Mouse (Mus musculus): ENCODE data around the gene Ttll6.
A peak's percentile ranks its signal among the peaks of the same experiment; 100 is the strongest.
"Not testable (repeated sequence)": the region's sequence is repeated elsewhere in the genome, so short reads cannot be mapped to it uniquely, and the experiment has no call there.

Gene Ttll6

DNA sequence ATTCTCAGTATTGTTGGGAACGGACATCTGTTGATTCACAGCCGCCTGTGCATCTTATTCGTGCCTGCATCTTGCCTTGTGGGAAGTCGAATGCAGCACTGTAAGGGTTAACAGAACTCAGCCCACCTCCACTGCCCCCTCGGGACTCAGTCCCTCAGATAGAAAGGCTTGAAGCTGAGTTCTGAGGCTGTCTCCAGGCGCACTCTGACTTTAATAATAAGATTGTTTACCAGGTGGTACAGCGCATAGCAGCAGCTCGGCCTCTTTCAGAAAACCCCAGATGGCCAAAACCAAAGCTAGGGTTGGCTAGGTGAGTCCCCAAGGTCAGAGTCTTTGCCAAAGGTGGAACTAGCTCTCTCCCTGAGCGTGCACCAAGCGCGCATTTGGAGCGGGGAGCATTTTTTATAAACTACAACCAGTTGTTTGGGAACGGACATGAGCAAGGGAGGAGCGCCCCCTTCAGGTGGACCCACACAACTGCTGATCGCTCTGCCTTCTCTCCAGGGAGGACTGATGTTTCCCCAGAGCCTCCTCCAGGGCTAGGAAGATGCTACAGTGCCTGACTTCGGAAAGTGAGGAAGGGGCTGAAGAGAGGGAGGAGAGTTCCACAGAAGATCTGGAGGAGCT lies at the start of gene Ttll6:
Gene Ttll6 (plus strand): TSS at position 548 of the 627 bp plus-strand sequence.
- peak; percentile 50 to 71 for DNase-seq (ENCODE audit: low spot score in 2 of 2)

DNA sequence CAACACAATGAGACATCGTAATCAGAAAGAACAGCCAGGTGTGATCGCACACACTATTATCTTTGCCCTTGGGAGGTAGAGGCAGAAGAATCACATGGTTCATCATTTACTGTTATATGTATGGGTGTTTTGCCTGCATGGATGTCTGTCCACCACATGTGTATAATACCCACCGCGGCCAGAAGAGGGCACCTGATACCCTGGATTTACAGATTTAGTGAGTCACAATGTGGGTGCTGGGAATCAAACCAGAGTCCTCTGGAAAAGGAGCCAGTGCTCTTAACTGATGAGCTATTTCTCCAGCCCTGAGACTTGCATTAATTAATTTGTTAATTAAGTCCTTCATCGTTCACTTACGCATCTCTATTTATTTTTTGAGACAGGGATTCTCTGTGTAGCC lies 45.6 kb upstream of the Ttll6 start:
- DNase-seq (ENCODE audit: low spot score in 2 of 2), result no peak

DNA sequence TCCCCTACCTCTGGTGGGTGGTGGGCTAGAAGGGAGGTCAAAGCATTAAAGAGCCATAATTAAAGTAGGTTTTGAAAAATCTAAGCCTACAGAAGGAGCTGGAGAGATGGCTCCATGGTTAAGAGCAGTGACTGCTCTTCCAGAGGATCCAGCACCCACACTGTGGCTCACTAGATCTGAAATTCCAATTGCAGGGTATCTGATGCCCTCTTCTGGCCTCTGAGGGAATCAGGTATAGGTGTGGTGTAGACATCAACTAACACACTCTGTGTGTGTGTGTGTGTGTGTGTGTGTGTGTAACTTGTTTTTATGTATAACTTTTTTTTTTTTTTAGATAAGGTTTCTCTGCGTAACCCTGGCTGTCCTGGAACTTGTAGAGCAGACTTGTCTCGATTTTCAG lies 42.5 kb upstream of the Ttll6 start:
- no peak for DNase-seq (ENCODE audit: low spot score in 2 of 2)

DNA sequence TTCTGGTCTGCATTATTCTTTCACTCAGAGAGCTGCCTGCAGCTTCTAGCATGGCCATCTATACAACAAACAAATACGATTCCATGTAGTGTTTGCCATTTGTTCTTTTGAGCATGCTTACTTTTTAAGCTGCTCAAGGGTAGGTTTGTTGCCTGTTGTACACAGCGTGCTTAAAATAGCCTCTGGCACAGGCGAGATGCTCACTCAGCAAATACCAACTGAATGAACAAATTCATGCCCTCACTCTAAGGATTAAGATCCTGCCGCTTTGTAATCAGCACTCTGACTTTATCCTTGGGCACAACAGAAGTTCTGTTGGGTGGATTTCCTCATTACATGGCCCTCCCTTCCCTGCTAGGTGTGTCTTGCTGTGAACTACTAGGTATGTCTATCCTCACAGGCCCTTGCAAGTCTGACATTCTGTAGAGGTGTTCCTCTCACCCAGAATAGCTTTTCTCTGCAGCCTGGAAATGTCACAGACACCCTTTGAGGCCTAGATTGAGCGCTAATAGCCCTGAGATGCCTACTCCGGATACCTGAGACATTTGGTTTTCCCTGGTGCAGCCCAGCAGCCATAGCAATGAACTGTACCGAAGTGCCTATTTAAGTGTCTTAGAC lies 40.8 kb upstream of the Ttll6 start:
- DNase-seq (ENCODE audit: low spot score in 2 of 2), result no peak

DNA sequence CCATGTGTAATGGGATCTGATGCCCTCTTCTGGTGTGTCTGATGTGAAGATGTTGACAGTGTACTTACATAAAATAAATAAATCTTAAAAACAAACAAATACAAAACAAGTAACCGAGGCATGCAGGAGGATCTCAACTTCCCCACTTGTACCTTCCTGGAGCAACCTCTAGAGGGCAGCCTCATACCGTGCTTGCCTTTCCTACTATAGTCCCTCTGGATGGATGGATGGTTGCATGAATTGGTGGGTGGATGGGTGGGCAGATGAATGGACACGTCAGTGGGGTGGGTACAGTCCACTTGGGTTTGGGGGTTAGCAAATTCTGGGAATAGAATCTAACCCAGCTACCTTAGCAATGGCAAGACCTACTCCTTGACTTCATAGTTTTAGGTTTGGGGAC lies 40.2 kb upstream of the Ttll6 start:
- DNase-seq (ENCODE audit: low spot score in 2 of 2), result peak in 1 of 2 experiments; percentile 48

DNA sequence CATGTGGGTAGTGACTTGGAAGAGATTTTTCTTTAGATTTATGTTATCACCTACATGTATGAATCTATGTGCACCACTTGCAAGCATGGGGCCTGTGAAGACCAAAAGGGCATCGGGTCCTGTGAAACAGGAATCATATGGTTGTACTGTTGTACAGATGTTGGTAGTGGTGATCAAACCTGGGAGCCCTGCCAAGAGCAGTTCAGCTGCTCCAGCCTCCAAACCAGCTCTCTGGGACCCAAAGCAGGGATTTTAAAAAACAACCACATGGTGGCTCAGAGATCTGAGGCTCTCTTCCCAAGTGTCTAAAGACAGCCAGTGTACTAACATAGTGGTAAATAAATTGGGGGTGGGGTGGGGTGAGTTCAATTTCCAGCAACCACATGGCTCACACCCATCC lies 25.2 kb upstream of the Ttll6 start:
- no peak for DNase-seq (ENCODE audit: low spot score in 2 of 2)

DNA sequence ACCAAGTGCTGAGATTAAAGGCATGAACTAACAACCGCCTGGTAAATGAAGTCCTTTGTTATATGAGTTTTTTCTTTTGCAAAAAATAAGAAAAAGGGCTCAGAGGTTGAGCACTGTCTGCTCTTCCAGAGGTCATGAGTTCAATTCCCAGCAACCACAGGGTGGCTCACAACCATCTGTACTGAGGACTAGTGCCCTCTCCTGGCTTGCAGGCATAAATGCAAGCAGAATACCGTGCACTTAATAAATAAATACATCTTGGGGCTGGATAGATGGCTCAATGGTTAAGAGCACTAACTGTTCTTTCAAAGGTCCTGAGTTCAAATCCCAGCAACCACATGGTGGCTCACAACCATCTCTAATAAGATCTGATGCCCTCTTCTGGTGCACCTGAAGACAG lies 22.6 kb upstream of the Ttll6 start:
- not testable (repeated sequence) for DNase-seq (ENCODE audit: low spot score in 2 of 2)

DNA sequence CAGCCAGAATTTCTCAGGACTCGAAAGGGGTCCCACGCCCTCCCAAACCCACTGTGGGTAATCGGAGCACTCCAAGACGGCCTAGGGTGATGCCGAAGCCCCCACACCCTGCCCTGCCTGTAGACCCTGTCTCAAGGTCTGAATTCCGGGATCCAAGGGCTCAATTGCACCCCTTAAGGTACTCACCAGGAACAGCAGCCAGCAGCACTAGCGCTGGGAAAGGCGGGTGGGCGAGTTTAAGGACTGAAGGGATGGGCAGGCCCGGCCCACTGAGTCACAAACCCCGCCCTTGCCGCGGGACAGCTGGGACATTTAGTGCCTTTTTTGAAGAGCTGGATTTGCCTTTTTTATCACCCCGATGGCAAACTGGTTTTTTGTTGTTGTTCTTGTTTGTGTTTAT lies 21.8 kb upstream of the Ttll6 start, which contains the start of gene Calcoco2:
Gene Calcoco2 (minus strand): TSS at position 214 of the 400 bp plus-strand sequence.
- no peak for DNase-seq (ENCODE audit: low spot score in 2 of 2)

DNA sequence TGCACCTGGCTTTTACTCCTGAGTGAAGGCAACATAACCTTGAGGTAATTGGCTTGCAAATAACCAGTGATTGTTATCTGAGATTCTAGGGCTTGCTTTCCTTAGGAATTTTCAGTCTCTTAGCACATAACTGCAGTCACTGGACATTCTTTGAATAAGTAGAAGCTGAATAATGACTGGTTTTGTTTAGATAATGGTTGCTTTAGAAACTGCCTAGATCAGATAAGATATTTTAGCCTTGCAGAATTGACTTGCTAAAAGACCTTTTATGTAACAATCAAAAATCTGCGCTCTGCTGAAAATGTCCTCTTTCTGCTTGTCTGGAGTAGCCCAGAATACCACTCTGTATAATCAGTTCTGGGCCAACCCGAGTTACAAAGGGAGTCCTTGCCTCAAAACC lies 19.5 kb upstream of the Ttll6 start:
- no peak for DNase-seq (ENCODE audit: low spot score in 2 of 2)

DNA sequence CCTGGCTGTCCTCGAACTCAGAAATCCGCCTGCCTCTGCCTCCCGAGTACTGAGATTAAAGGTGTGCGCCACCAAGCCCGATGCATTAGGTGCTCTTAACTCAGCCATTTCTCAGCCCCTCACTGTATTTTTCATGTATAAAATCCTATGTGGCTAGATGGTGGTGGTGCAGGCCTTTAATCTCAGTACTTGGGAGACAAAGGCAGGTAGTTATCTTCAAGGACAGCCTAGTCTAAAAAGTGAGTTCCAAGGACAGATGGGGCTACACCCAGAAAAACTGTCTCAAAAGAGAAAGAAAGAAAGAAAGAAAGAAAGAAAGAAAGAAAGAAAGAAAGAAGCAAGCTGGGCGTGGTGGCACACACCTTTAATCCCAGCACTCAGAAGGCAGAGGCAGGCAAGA lies 18.2 kb upstream of the Ttll6 start:
- no peak for DNase-seq (ENCODE audit: low spot score in 2 of 2)

DNA sequence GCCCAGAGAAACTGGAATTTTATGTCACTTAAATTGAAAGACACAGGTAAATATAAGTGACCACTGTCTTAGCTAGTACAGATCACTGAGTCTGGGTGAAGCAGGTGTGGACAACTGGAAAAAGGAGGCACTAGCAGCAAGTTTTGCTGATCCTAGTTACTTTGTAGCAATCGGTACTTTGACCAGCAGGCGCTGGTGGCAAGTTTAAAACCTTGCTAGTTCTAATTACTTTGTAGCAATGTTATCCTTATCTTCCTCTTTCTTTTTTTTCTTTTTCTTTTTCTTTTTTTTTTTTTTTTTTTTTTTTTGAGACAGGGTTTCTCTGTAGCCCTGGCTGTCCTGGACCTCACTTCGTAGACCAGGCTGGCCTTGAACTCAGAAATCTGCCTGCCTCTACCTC lies 17.5 kb upstream of the Ttll6 start:
- DNase-seq (ENCODE audit: low spot score in 2 of 2), result no peak

DNA sequence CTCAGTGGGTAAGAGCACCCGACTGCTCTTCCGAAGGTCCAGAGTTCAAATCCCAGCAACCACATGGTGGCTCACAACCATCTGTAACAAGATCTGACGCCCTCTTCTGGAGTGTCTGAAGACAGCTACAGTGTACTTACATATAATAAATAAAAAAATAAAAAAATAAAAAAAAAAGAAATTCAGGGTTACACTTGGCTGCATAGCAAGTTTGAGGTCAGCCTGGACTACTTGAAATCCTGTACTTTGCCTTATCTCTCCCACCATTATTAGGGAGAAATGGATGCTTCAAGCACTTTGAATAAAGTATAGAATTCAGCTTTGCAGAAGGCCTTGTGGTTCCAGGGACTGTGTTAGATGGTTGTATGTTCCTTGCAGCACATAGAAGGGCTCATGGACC lies 16.7 kb upstream of the Ttll6 start:
- not testable (repeated sequence) for DNase-seq (ENCODE audit: low spot score in 2 of 2)

DNA sequence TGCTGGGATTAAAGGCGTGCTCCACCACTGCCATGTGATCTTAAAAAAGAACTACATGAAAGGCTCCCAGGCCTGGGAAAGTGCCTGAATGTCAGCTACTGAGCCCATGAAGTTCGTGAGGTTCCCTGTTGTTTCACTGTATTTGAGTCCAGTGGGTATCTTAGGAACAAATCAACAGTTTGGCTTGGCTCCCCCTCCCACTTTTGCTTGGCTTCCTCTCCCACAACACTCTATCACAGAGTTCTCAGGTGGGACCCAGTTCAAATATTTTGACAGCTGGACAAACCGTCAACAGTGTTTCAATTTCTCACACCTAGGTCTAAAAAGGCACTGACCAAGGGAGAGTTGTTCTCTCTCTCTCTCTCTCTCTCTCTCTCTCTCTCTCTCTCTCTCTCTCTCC lies 14.2 kb upstream of the Ttll6 start:
- no peak for DNase-seq (ENCODE audit: low spot score in 2 of 2)

DNA sequence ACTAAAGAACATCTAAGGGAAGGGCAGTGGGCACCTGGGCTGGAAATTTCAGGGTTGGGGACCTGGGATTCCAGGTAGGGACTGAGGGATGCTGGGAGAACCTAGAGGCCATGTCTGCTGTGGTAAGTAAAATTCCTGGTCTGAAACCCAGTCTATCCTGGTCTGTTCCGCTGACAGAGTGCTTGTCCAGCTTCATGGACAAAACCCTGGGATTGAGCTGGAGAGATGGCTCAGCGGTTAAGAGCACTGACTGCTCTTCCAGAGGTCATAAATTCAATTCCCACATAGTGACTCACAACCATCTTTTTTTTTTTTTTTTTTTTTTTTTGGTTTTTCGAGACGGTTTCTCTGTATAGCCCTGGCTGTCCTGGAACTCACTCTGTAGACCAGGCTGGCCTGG lies 10.8 kb upstream of the Ttll6 start:
- not testable (repeated sequence) for DNase-seq (ENCODE audit: low spot score in 2 of 2)

DNA sequence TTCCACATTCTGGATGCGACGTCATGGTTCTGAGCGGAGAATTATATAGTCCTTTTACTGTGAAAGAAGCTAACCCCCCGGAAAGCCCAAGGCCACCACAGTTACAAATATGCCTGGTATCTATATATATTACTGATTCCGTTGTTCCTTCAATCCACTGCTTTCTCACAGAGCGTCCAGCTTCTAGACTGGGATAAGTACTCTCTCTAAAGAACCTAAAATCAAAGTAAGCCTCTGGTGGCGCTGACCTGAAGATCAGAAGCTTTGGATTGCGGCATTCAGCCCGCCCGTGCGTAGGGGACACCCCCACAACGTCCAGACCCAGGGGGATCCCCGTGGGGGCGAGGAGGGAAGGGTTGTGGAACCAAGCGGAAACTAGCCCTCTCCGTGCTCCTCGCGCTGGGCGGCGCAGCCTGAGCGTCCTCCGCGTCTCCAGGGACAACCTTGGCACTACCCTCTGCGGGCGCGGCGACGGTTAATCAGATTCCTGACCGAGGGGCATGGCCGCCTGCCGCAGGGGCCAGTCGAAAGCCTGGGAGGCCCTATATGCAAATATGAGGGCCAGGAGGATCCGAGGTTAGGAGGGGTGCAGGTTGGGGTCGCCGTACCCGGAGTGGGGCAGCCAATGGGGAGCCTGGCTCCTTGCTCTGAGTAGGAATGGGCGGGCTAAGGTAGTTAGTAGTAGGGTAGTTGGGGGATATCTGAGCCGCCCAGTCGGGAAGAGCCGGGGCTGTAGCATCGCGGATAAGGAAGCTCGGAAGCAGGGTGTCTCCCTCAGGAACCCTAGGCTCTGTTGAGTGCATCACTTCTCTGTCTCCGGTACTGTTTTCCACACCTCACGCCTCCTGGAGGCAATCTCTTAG lies 9.3 kb upstream of the Ttll6 start:
- peak; percentile 32 to 40 for DNase-seq (ENCODE audit: low spot score in 2 of 2)

DNA sequence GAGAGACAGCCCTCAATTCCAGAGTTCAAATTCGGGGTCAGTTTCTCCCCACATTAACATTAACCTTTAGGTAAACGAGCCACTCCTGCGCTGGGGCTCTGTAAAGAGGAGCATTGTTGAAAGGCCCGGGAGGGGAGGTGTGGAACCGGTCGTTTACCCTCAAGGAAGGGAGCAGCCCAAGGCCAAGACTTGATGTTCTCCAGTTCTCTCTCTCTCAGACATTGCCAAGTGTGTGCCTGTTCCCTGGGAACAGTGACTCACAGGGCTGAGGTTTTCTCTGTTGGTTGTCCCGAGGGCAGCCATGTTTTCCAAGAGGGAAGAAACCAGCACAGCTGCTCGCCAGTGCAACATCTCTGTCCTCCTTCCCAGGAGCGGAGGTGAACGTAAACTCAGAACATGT lies 3.0 kb upstream of the Ttll6 start:
- DNase-seq (ENCODE audit: low spot score in 2 of 2), result no peak

DNA sequence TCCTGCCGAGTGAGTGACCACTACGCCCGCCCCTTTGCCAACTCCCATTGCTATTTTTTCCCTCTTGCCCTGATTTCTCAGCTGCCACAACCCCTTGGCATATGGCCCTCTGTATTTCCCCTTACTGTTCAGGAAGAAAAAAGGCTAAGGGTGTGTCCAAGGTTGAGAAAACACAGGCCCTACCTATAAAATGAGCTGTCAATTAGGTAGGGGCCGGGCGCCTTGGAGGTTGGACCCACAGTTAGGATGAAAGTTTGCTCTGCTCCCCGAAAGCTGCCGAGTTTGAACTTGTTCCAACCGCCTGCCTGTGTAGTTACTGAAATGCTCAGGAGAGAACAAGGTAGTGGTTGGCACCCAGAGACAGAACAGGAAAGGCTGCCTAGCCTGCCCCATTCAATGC lies 2.3 kb downstream of the Ttll6 start:
- DNase-seq (ENCODE audit: low spot score in 2 of 2), result no peak

DNA sequence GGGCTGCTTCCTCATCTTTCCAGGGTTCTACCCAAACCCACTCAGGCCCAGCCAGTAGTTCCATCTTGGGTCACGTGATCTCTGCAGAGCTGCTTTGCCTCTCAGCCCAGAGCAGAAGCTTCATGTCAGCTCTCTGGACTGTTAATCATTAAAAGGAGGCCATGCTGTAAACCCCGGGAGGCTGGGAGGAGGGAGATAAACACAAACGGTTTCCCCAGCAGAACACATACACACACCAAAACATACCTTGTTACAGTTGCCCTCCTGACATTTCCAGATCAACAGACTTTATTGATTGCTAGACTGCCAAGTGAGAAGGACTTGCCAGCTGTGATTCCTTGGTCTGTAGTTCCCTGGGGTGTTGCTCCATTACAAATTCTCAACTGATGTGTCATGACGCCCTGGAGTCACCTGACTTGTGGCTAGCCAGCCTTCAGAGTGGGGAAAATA lies 7.2 kb downstream of the Ttll6 start:
- no peak for DNase-seq (ENCODE audit: low spot score in 2 of 2)

DNA sequence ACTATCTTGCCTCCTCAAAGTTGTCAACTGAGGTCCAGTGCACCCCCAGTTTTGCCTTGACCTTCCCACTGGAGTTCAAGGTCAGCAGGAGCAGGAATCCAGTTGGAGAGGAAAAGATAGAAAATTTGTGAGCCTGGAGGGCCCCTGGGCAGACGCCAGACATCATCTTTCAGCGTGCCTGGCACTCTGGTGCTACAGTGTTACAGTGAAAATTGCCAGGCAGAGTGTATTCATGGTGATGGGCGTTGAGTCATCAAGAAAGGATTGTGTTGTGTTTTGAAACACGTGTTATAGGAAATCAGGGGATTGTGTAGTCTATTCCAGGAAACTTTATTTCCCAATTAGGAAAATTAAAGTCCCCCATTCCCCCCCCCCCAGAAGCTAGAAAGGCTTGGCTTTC lies 10.2 kb downstream of the Ttll6 start:
- DNase-seq (ENCODE audit: low spot score in 2 of 2), result no peak

DNA sequence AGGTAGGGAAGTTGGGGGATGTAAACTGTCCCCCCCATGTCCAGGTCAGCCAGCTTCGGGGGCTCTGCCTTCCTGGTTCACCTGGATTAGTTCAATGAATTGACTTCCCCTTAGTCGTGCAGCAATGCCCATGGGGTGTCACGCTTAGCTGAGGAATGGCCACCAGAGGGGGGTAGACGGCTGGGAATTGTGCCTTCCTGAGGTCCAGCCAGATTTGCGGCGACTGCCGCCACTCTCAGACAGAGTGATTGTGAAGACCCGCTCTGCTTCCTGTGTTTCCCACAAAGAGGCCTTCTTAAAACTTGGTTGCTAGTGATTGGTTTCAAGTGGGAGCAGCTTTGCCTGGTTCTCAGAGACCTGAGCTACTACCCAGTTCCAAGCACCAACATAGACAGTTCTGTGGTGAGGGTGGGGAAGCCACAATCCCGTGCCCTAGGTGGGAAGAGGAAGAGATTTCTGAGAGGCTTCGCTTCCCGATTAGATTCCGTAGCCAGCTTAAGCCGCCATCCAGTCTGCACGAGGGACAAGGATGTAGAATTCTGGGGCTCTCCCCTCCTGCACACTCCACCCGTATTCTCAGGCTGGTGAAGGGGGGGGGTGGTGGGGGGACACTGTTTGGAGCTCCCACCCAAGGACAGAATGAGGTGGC lies 12.2 kb downstream of the Ttll6 start:
- peak; percentile 59 to 79 for DNase-seq (ENCODE audit: low spot score in 2 of 2)

DNA sequence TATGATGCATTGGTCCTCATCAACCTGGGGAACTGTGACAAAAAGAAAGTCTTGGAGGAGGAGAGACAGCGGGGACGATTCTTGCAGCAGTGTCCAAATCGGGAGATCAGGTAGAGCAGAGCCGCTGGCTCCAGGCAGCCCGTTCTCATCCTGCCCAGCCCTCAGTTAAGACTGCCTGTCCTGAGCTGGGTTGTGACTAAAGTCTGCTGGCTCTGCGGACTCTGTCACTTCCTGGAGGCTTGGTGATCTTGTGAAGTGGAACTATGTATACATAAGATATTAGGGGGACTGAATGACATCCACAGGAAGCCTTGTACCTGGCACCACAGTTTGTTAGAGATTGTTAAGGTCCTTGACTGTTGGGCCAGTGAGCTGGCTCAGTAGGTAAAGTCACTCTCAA lies 13.9 kb downstream of the Ttll6 start:
- DNase-seq (ENCODE audit: low spot score in 2 of 2), result no peak

DNA sequence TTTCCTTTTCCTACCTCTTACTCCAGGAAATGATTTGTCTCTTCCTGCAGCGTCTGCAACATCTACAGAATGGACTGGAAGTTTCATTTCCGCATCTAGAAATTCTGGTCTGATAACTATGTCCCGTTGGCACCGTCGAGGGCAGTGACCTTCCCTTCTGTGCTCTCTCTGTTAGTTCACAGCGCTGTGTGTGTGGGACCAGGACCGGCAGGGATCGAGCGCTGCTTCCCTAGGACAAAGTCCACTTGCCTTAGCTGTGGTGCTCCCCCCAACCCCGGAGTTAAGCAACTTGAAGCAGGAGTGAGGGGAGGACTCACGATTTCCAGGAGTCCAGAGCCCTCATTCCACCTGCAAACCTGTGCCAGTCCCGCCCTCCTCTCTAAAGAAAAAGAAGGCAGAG lies 31.2 kb downstream of the Ttll6 start:
- DNase-seq (ENCODE audit: low spot score in 2 of 2), result no peak

All from right cerebral cortex, postnatal 10 days (tissue).